ENCODE assay signal across 8 mouse cellular contexts in genomic region chr8:34397583-34398411, GRCm38 (mm10).
DNase-seq lines count a peak whose midpoint lies in the region; ATAC-seq and TF ChIP-seq lines count a peak whose summit lies in the region.

No protein-coding gene starts in this region.

- H3K4me2 ChIP-seq in forebrain, embryonic 16.5 days (ENCODE audit: low read length) = peak overlapping the region; percentile 45
- H3K4me2 ChIP-seq in lung, embryonic 15.5 days = peak overlapping the region; percentile 46

- ATAC-seq in forebrain, embryonic 16.5 days = peak; percentile 71
- ATAC-seq in lung, embryonic 15.5 days (ENCODE audit: borderline replicate concordance, extremely low read depth, low FRiP score, low TSS enrichment) = peak; percentile 78

- TF ChIP-seq POLR2A in small intestine, adult 2 months (IDR thresholded peaks at IDR 0.05; ENCODE audit: low read depth, low read length) = no peak

- H3K9ac ChIP-seq in forebrain, embryonic 16.5 days (replicated peaks; ENCODE audit: low read depth, low read length) = peak overlapping the region; percentile 24
- H3K9ac ChIP-seq in lung, embryonic 15.5 days = no peak overlapping the region

- 14% methylated on average over 22 of the region's 23 CpGs for WGBS in forebrain, embryonic 16.5 days
- WGBS in lung, embryonic 15.5 days = 26% methylated on average over 23 of the region's 23 CpGs
- WGBS in small intestine, adult 2 months = 29% methylated on average over 23 of the region's 23 CpGs

- peak overlapping the region; percentile 17 for H3K4me3 ChIP-seq in forebrain, embryonic 16.5 days (replicated peaks; ENCODE audit: low read length)
- H3K4me3 ChIP-seq in lung, embryonic 15.5 days = peak overlapping the region; percentile 28
- H3K4me3 ChIP-seq in small intestine, adult 2 months (ENCODE audit: low read depth, low read length) = 0 out of 2 replicates have a peak overlapping the region, but pooled peaks have one; percentile 1

- H3K27me3 ChIP-seq in forebrain, embryonic 16.5 days (replicated peaks; ENCODE audit: control insufficient read depth, insufficient read depth, low read length) = no peaks in the 10 kb centered on the region
- no peaks in the 10 kb centered on the region for H3K27me3 ChIP-seq in lung, embryonic 15.5 days
- H3K27me3 ChIP-seq in small intestine, adult 2 months (ENCODE audit: control insufficient read depth, insufficient read depth, low read length) = no peaks in the 10 kb centered on the region

- peak; percentile 16 for DNase-seq in adrenal gland, postnatal 14 days
- no peak for DNase-seq in adrenal gland, postnatal 25 days
- DNase-seq in CD8-positive naive resting alpha-beta T cell, adult 2 months (ENCODE audit: low read depth in 2 of 2, low spot score in 2 of 2) = peak; percentile 27 to 43
- DNase-seq in cerebellum, postnatal 10 days = no peak
- no peak for DNase-seq in cerebellum, adult 8-10 months

- peak overlapping the region; percentile 82 for H3K27ac ChIP-seq in forebrain, embryonic 16.5 days (ENCODE audit: low read length)
- H3K27ac ChIP-seq in lung, embryonic 15.5 days = peak overlapping the region; percentile 38
- no peak overlapping the region for H3K27ac ChIP-seq in small intestine, adult 2 months (ENCODE audit: insufficient read depth, low read depth, low read length)

- H3K4me1 ChIP-seq in forebrain, embryonic 16.5 days (replicated peaks; ENCODE audit: control insufficient read depth, insufficient read depth, low read length) = peaks cover 30% of the 10 kb centered on the region
- peaks cover 7% of the 10 kb centered on the region; the same call in 1 of the 2 replicates for H3K4me1 ChIP-seq in lung, embryonic 15.5 days
- H3K4me1 ChIP-seq in small intestine, adult 2 months (ENCODE audit: control insufficient read depth, insufficient read depth, insufficient read length, low read length) = no peaks in the 10 kb centered on the region

- no peaks in the 10 kb centered on the region for H3K36me3 ChIP-seq in forebrain, embryonic 16.5 days (ENCODE audit: control insufficient read depth, insufficient read depth)
- H3K36me3 ChIP-seq in lung, embryonic 15.5 days = no peaks in the 10 kb centered on the region
- no peaks in the 10 kb centered on the region for H3K36me3 ChIP-seq in small intestine, adult 2 months (ENCODE audit: control insufficient read depth, insufficient read depth, low read length)

- TF ChIP-seq CTCF in small intestine, adult 2 months (IDR thresholded peaks at IDR 0.05; ENCODE audit: extremely low read depth, insufficient read length, insufficient replicate concordance, low read depth, low read length) = no peak

- H3K9me3 ChIP-seq in forebrain, embryonic 16.5 days (ENCODE audit: control insufficient read depth, low read length) = 0 out of 2 replicates have a peak, but pooled peaks cover 4% of the 10 kb centered on the region
- H3K9me3 ChIP-seq in lung, embryonic 15.5 days = no peaks in the 10 kb centered on the region

Comparison
In these comparisons a context has a peak if more than half of its experiments do, and no peak if none do; other contexts are left out.
1. DNase-seq: peak in adrenal gland, postnatal 14 days (single experiment) and CD8-positive naive resting alpha-beta T cell, adult 2 months (2 of 2); none in adrenal gland, postnatal 25 days (single experiment), cerebellum, postnatal 10 days (0 of 2) and cerebellum, adult 8-10 months (single experiment).
2. Peak in every context shown above with its lines, with median percentiles within 50 percentile points of each other: H3K4me3 ChIP-seq.